Mouse (Mus musculus) brain, embryonic 14.5 days (tissue): ENCODE results near the gene Vwa7.

Experiments used
- CTCF ChIP-seq: fragments of 200-500 bp; IDR thresholded peaks from 2 replicates; pipeline ENCODE4 v1.5.1; 2012; ENCODE audit warnings: inconsistent platforms, mild to moderate bottlenecking, moderate library complexity, borderline replicate concordance; ENCODE audit not compliant: insufficient read depth, insufficient read length; ENCODE audit errors: extremely low read depth
- POLR2A ChIP-seq: fragments of 200-500 bp; IDR thresholded peaks from 2 replicates; pipeline ENCODE4 v1.6.1; 2012; ENCODE audit warnings: mild to moderate bottlenecking, inconsistent platforms, borderline replicate concordance; ENCODE audit not compliant: poor library complexity, insufficient read depth, insufficient read length, severe bottlenecking; ENCODE audit errors: extremely low read depth

DNA sequence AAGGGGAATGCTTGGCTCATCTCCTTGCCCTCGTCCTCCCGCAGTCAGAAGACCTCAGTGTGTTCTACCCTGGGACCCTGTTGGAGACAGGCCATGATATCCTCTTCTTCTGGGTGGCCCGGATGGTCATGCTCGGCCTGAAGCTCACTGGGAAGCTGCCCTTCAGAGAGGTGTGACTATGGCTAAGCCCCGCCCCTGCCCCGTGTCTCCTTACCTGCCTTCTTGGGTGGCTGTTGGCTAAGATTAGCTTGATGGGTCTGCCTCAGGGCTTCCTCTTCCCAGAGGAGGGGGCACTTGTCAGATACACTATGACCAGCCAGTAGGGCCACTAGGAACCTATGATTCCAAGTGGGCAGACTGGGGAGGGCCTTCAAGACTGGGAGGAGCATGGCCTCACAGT lies 3.2 kb upstream of the Vwa7 start:
- TF ChIP-seq CTCF (no peak), POLR2A (no peak)
